Mouse (Mus musculus): ENCODE results near the gene Mastl. TPM values are rescaled to one million over a fixed set of nuclear protein-coding genes. Genes with fewer than 3 reads are reported as not detected.

Mastl gene
- polyA plus RNA-seq, 1 experiment from 2014 or later: 17.7 TPM

DNA sequence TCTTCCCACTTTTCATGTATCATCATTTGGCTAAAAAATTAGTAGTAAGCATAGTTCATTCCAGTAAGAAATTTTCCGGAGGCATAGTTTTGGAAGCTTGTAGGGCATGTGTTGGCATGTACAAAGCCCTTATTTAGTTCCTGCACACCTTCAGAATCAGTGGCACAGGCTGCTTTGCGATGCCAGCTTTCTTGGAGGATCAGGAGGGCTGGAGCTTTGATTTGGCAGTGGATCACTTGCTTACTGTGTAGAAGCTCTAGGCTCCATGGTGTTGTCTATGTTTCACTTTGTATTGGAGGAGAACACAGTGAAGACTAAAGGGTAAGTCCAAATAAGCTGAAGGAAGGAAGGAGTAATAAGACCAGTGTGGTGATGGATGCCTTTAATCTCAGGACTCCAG is 85.3 kb downstream of the Mastl start:
- ATAC-seq (replicated peaks; ENCODE audit: low FRiP score): no peak
- Histone ChIP-seq H3K4me1 (replicated peaks; ENCODE audit: control insufficient read depth, insufficient read depth, low read length) (no peaks in the 10 kb centered on the region), H3K4me2 (ENCODE audit: low read depth, low read length, severe bottlenecking) (no peak overlapping the region), H3K9me3 (ENCODE audit: control insufficient read depth, low read length) (no peaks in the 10 kb centered on the region), H3K9ac (ENCODE audit: low read length) (no peak overlapping the region), H3K36me3 (ENCODE audit: control insufficient read depth, insufficient read depth, low read length) (no peaks in the 10 kb centered on the region), H3K4me3 (ENCODE audit: low read depth, low read length) (no peak overlapping the region), H3K27ac (ENCODE audit: low read depth, low read length) (no peak overlapping the region), H3K27me3 (ENCODE audit: control insufficient read depth, insufficient read depth, low read length) (no peaks in the 10 kb centered on the region)
- no peak for DNase-seq (ENCODE audit: low spot score)
- WGBS: 89% methylated on average over 2 of the region's 2 CpGs

DNA sequence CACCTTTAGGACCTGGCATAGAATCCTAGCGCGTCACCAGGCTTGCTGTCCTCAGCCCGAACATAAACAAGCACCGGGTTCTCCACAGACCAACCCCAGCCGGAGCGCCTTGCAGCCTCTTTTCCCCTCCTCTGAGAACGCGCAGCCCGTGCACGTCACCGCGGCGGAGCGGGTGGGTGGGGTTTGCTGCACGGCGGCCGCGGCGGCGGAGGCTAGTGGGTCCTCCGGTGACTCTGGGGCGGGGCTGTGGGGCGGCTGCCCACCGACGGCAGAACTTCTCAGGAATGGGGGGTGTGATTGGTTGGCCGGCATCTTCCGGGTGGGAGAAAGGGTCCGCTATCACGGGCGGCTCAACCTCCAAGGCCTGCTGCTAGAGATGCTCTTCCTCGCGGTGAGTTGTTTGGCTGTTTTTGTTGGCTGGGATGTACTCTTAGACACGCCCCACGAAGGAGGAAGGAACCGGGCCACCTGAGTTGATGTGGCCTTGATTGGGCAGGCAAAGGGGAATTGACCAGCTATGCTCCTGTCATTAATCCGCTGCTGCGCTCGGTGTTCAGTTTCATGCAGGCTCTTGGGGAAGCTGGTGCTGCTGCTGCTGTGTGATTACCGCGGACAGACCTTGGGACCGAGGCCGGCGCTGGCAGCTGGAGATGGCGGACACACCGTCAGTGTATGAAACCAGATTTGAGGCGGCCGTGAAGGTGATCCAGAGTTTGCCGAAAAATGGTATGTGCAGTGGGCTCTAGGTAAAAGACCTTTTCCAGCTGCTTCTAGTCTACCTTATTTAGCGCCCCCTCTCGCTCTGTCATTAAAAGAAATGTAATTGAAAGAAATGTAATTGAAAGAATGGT is 86.7 kb downstream of the Mastl start:
- Histone ChIP-seq H3K9me3 (ENCODE audit: control insufficient read depth, low read length) (no peaks in the 10 kb centered on the region), H3K9ac (ENCODE audit: low read length) (peak overlapping the region; percentile 79), H3K4me2 (ENCODE audit: low read depth, low read length, severe bottlenecking) (peak overlapping the region; percentile 86), H3K27me3 (ENCODE audit: control insufficient read depth, insufficient read depth, low read length) (no peaks in the 10 kb centered on the region), H3K27ac (ENCODE audit: low read depth, low read length) (peak overlapping the region; percentile 85), H3K36me3 (ENCODE audit: control insufficient read depth, insufficient read depth, low read length) (no peaks in the 10 kb centered on the region), H3K4me3 (ENCODE audit: low read depth, low read length) (peak overlapping the region; percentile 65), H3K4me1 (replicated peaks; ENCODE audit: control insufficient read depth, insufficient read depth, low read length) (no peaks in the 10 kb centered on the region)
- peak; percentile 92 for ATAC-seq (replicated peaks; ENCODE audit: low FRiP score)
- under 1% methylated on average over 50 of the region's 50 CpGs for WGBS
- peak; percentile 95 for DNase-seq (ENCODE audit: low spot score)

DNA sequence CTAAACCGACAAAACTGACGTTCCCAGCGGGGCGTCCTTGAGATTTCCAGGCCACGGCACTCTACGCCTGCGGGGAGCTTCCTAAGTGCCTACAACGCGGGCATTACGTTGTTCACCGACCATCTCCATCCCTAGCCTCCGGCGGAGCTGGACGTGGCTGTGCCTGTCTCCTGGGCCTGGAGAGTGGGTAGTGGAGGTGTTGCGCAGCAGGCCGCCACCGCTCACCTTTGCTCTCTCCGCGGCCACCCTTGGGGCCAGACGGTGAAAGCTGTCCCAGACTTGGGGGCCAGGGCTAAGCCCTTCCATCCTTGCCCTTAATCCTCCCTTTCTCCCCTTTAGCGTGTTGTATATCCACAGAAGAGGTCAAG is 87.5 kb downstream of the Mastl start:
- H3K27ac ChIP-seq (ENCODE audit: low read depth, low read length): peak overlapping the region; percentile 85
- no peaks in the 10 kb centered on the region for H3K36me3 ChIP-seq (ENCODE audit: control insufficient read depth, insufficient read depth, low read length)
- WGBS: 0% methylated on average over 21 of the region's 21 CpGs
- no peaks in the 10 kb centered on the region for H3K9me3 ChIP-seq (ENCODE audit: control insufficient read depth, low read length)
- H3K9ac ChIP-seq (ENCODE audit: low read length): peak overlapping the region; percentile 79
- H3K4me3 ChIP-seq (ENCODE audit: low read depth, low read length): peak overlapping the region; percentile 65
- peak overlapping the region; percentile 86 for H3K4me2 ChIP-seq (ENCODE audit: low read depth, low read length, severe bottlenecking)
- ATAC-seq (replicated peaks; ENCODE audit: low FRiP score) (peak; percentile 73), DNase-seq (ENCODE audit: low spot score) (peak; percentile 75)
- H3K4me1 ChIP-seq (replicated peaks; ENCODE audit: control insufficient read depth, insufficient read depth, low read length): no peaks in the 10 kb centered on the region
- H3K27me3 ChIP-seq (ENCODE audit: control insufficient read depth, insufficient read depth, low read length): no peaks in the 10 kb centered on the region

- Histone ChIP-seq H3K9me3 (ENCODE audit: control insufficient read depth, low read length) (no peaks in the 10 kb centered on the region), H3K4me1 (replicated peaks; ENCODE audit: control insufficient read depth, insufficient read depth, low read length) (no peaks in the 10 kb centered on the region), H3K4me2 (ENCODE audit: low read depth, low read length, severe bottlenecking) (peak within 1 kb of the TSS; percentile 86), H3K4me3 (ENCODE audit: low read depth, low read length) (peak within 1 kb of the TSS; percentile 65), H3K27ac (ENCODE audit: low read depth, low read length) (peak within 1 kb of the TSS; percentile 85), H3K27me3 (ENCODE audit: control insufficient read depth, insufficient read depth, low read length) (no peaks in the 10 kb centered on the region), H3K9ac (ENCODE audit: low read length) (peak within 1 kb of the TSS; percentile 79), H3K36me3 (ENCODE audit: control insufficient read depth, insufficient read depth, low read length) (no peaks in the 10 kb centered on the region)
- ATAC-seq (replicated peaks; ENCODE audit: low FRiP score) (peak; percentile 93), DNase-seq (ENCODE audit: low spot score) (peak; percentile 95)
- WGBS: 2% methylated on average over 34 of the region's 34 CpGs
Measured at GRCm38 (mm10) chr2:23067552-23068369, 88.1 kb downstream of the Mastl start, which contains the start of gene Acbd5. Gene Acbd5, plus strand, starts transcription at chr2:23068167.

Other genes with a start within 250 kb of the Mastl start
- 38.9 and 47.9 TPM in 2 replicates for gene Abi1, start 115.8 kb downstream of the Mastl start, polyA plus RNA-seq (2014; fragmentation: Nextera tagmentation; extraction: Ambion mirVana)
- 40.6 and 40.7 TPM in 2 replicates for gene Acbd5, start 87.9 kb downstream of the Mastl start, polyA plus RNA-seq (2014; fragmentation: Nextera tagmentation; extraction: Ambion mirVana)
- gene Yme1l1, start 345 bp upstream of the Mastl start, polyA plus RNA-seq (2014; fragmentation: Nextera tagmentation; extraction: Ambion mirVana): 79.4 and 91.3 TPM in 2 replicates
- gene 4931423N10Rik, start 51.5 kb upstream of the Mastl start, polyA plus RNA-seq (2014; fragmentation: Nextera tagmentation; extraction: Ambion mirVana): 0.13 TPM in 1 of 2 replicates, not detected in the other
- gene Nxph2, start 165.2 kb upstream of the Mastl start, polyA plus RNA-seq (2014; fragmentation: Nextera tagmentation; extraction: Ambion mirVana): 0.09 TPM in 1 of 2 replicates, not detected in the other